Mouse (Mus musculus) ZHBTc4 (cell line): ENCODE results near the gene Scd3.
"Not testable (repeated sequence)": the region's sequence is repeated elsewhere in the genome, so short reads cannot be mapped to it uniquely, and the experiment has no call there.

Experiments
- DNase-seq: peaks from one replicate; pipeline ENCODE4 v3.0.0-alpha.2; 2011; ENCODE audit warnings: low read depth, low spot score

The Scd3 gene

GRCm38 (mm10) chr19:44237471-44238006 is 34.5 kb downstream of the Scd3 start:
- peak; percentile 80 for DNase-seq

DNA sequence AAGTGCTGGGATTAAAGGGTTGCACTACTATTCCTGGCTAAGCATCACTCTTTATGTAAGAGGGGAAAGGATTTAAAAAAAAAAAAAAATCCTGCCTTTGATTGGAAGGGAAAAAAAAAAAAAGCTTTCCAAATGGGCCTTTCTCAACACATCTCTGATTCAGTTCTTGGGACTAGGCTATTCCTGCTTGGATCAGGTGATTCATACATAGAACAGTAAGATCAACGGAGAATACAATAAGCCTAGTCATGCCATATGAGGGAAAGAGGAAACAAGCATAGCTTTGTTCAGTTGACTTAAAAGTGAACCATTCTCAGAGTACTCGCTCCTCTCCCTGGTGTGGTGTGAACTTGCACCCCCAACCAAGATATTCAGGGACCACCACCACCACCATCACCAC is 35.8 kb downstream of the Scd3 start:
- no peak for DNase-seq

GRCm38 (mm10) chr19:44245761-44246171 is 42.7 kb downstream of the Scd3 start:
- peak; percentile 83 for DNase-seq

- no peak for DNase-seq
Observed at GRCm38 (mm10) chr19:44246341-44246911, 43.4 kb downstream of the Scd3 start.

- DNase-seq: peak; percentile 52
Observed at GRCm38 (mm10) chr19:44247281-44248080, 44.4 kb downstream of the Scd3 start.

GRCm38 (mm10) chr19:44248081-44248853 is 45.2 kb downstream of the Scd3 start:
- peak; percentile 100 for DNase-seq

GRCm38 (mm10) chr19:44248854-44249351 is 45.8 kb downstream of the Scd3 start:
- no peak for DNase-seq

- not testable (repeated sequence) for DNase-seq
Observed at GRCm38 (mm10) chr19:44251138-44251537, 48.1 kb downstream of the Scd3 start.

DNA sequence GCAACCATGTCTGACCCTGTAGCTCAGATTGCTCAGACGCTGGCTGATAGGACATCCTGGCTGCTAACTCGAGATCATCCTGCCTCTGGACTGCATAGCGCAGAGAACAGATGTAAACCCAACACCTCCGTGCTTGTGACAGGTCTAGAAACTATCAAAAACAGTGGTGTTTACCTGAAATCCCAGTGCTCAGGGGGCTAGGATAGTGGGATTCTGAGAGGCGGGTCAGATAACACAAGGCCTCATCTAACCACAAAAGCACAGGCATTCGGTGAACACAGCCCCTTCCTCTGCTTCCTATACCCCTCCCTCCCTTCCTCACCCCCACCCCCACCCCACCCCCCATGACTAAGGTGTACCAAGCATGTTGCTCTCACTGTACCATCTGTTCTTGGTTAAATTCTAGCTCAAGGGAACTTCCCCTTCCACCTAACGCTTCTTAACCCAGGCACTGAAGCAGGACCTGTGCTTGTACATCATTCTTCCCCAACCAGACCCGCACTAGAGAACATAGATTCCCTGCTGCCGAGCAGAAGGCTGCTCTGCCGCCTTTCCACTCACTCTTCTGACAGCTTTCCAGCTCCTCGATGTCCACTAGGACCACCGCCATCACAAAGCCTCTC is 49.0 kb downstream of the Scd3 start:
- DNase-seq: no peak

- DNase-seq: not testable (repeated sequence)
Observed at GRCm38 (mm10) chr19:44254106-44254505, 51.0 kb downstream of the Scd3 start.

DNA sequence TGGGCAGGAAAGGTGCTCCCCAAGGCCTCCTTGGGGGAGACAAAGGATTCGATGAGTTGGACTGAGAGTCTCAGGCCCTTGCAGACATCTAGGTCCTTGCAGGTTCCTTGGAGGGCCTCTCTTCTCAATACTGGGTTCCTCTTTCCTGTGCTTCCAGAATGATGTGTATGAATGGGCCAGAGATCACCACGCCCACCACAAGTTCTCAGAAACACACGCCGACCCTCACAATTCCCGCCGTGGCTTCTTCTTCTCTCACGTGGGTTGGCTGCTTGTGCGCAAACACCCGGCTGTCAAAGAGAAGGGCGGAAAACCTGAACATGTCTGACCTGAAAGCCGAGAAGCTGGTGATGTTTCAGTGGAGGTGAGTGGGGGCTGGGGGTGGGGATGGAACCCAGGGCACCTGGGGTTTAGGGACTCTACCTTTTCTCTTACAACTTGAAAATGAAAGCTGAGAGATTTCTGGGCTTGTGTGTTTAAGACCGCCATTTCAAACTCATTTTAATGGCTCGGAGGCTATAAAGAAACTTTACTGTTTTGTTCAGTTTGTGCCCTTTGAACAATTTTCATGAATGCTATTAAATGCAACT is 54.4 kb downstream of the Scd3 start:
- DNase-seq: no peak

DNA sequence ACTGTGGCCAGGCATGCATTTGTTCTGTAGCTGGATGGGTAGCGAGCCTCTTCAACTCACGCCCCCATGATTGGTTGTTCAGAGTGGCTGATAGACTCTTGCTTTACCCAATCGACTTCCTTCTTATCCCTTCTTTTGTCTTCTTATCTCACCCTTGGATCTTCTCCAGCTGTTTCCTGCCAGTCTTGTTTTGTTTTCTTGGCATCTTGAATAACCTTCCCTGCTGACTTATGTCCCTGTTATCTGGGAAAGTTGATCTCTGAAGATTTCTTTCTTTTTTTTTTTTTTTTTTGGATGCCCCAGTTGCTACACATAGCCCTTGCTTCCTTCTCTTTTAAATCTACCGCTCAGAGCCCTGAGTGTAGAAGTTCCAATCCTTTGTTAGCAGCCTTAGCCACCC is 56.4 kb downstream of the Scd3 start:
- DNase-seq: no peak

DNA sequence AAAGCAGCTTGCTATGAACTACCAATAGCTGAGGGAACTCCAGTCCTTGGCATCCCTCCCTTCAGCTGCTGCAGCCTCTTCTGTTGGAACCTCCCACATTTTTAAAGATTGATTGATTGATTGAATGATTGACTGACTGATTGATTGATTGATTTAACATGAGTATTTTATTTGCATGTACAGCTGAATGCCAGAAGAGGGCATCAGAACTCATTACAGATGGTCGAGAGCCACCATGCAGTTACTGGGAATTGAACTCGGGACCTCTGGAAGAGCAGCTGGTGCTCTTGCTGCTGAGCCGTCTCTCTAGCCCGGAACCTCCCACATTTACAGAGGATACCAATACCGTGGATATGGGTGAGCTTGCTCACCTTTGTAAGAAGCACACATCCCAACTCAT is 57.4 kb downstream of the Scd3 start:
- DNase-seq: no peak

- peak; percentile 92 for DNase-seq
Observed at GRCm38 (mm10) chr19:44261774-44262173, 58.7 kb downstream of the Scd3 start.

DNA sequence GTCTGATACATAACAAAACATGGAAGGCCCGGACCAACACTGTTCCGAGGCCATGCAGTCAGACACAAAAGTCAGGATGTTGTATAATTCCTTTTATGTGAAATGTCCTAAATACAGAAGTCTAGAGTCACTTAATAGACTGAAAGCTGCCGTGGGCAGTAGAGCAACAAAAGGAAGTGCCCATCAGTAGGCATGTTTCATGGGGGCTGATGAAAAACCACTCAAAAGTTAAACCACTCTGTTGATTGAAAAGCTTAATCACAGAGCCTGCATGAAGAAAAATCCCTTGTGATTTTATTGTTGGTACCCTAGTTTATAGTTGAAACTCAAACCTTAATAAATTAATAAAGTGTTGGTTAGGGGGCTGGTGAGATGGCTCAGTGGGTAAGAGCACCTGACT is 60.5 kb downstream of the Scd3 start:
- no peak for DNase-seq

GRCm38 (mm10) chr19:44264226-44264625 is 61.2 kb downstream of the Scd3 start:
- no peak for DNase-seq

GRCm38 (mm10) chr19:44265300-44265699 is 62.2 kb downstream of the Scd3 start:
- DNase-seq: peak; percentile 68

GRCm38 (mm10) chr19:44265911-44266337 is 62.9 kb downstream of the Scd3 start:
- DNase-seq: peak; percentile 96

DNA sequence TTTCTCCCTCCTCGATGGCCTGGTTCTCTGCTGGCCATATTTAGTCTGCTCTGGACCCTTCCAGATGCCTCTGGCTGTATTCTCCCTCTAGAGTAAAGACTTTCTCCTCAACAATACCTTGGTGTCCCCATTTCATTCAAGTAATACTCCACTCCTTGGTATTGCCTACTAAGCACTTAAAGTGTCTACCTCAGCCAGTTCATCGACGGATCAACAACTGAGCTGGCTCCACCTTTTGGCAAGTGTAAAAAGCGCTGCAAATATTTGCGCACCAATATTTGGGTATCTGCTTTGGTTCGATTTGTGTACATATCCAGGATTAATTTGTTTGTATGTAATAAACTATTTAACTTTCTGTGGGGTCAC is 63.4 kb downstream of the Scd3 start:
- DNase-seq: peak; percentile 77

DNA sequence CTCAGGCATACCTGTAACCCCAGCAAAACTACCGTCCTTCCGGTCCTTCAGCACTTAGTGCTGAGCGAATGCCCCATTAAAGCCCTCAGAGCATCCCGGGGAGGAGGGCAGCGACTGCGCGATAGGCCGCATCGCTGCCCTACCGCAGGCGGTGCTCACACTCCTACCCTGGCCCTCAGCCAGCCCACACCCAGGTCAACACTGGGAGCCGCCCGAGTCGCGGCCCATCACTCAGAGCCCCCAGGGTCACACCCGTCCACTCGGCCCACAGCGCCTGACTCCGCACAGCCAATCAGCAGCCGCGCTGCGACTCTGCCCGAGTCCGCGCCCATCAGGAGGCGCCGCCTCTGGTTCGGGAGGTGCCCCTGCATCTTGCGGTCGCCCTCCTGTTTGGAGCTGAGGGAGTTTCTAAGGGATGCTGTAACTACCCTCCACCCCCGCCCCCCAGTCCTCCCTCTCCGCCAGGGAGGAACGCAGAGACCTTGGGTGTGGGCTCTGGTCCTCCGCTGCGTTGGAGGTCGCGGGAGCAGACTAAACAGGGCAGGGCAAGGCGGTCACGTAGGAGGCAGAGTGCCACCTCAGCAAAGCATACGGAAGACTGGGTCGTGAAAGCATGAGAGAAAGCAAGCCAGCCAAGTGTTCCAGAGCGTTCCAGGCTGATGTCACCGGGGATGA is 63.9 kb downstream of the Scd3 start:
- peak; percentile 97 for DNase-seq
